Mouse (Mus musculus): ENCODE measurements around the gene Ncaph2. TPM values are rescaled to one million over a fixed set of nuclear protein-coding genes. Genes with fewer than 3 reads are reported as not detected.

Ncaph2 gene
- polyA plus RNA-seq, 1 experiment from 2014 or later: 150 TPM

GRCm38 (mm10) chr15:89350447-89350846 lies 5.1 kb upstream of the Ncaph2 start:
- no peaks in the 10 kb centered on the region for H3K27me3 ChIP-seq
- H3K36me3 ChIP-seq: peaks cover 42% of the 10 kb centered on the region
- no peak overlapping the region for H3K4me3 ChIP-seq (replicated peaks)
- H3K9ac ChIP-seq: no peak overlapping the region
- no peak for ATAC-seq (ENCODE audit: insufficient number of reproducible peaks, low FRiP score, low TSS enrichment, low read depth)
- H3K4me2 ChIP-seq (replicated peaks): no peak overlapping the region
- peaks cover 12% of the 10 kb centered on the region for H3K4me1 ChIP-seq
- 77% methylated on average over 5 of the region's 5 CpGs for WGBS
- no peak overlapping the region for H3K27ac ChIP-seq (replicated peaks)
- H3K9me3 ChIP-seq (replicated peaks): no peaks in the 10 kb centered on the region

GRCm38 (mm10) chr15:89351302-89351701 lies 4.2 kb upstream of the Ncaph2 start:
- 89% methylated on average over 15 of the region's 15 CpGs for WGBS

GRCm38 (mm10) chr15:89352054-89352453 lies 3.5 kb upstream of the Ncaph2 start:
- no peaks in the 10 kb centered on the region for H3K27me3 ChIP-seq
- H3K9me3 ChIP-seq (replicated peaks): no peaks in the 10 kb centered on the region
- H3K9ac ChIP-seq: no peak overlapping the region
- no peak for ATAC-seq (ENCODE audit: insufficient number of reproducible peaks, low FRiP score, low TSS enrichment, low read depth)
- H3K36me3 ChIP-seq: peaks cover 42% of the 10 kb centered on the region
- 94% methylated on average over 14 of the region's 14 CpGs for WGBS
- no peak overlapping the region for H3K4me3 ChIP-seq (replicated peaks)
- H3K4me1 ChIP-seq: peaks cover 17% of the 10 kb centered on the region
- H3K4me2 ChIP-seq (replicated peaks): no peak overlapping the region
- H3K27ac ChIP-seq (replicated peaks): no peak overlapping the region

More at GRCm38 (mm10) chr15:89351302-89351701, 4.2 kb upstream of the Ncaph2 start:
- Histone ChIP-seq H3K27me3 (no peaks in the 10 kb centered on the region), H3K27ac (replicated peaks) (no peak overlapping the region), H3K4me2 (replicated peaks) (no peak overlapping the region), H3K4me1 (peaks cover 12% of the 10 kb centered on the region), H3K4me3 (replicated peaks) (no peak overlapping the region), H3K9me3 (replicated peaks) (no peaks in the 10 kb centered on the region), H3K9ac (no peak overlapping the region), H3K36me3 (peaks cover 42% of the 10 kb centered on the region)
- no peak for ATAC-seq (ENCODE audit: insufficient number of reproducible peaks, low FRiP score, low TSS enrichment, low read depth)

- ATAC-seq (ENCODE audit: insufficient number of reproducible peaks, low FRiP score, low TSS enrichment, low read depth): no peak
- no peak overlapping the region for H3K27ac ChIP-seq (replicated peaks)
- H3K36me3 ChIP-seq: peaks cover 42% of the 10 kb centered on the region
- 94% methylated on average over 12 of the region's 12 CpGs for WGBS
- H3K4me3 ChIP-seq (replicated peaks): no peak overlapping the region
- H3K9me3 ChIP-seq (replicated peaks): no peaks in the 10 kb centered on the region
- no peaks in the 10 kb centered on the region for H3K27me3 ChIP-seq
- H3K9ac ChIP-seq: no peak overlapping the region
- peaks cover 24% of the 10 kb centered on the region for H3K4me1 ChIP-seq
- H3K4me2 ChIP-seq (replicated peaks): no peak overlapping the region
These were observed 2.7 kb upstream of the Ncaph2 start for GRCm38 (mm10) chr15:89352795-89353194.

GRCm38 (mm10) chr15:89353837-89354236 lies 1.7 kb upstream of the Ncaph2 start:
- Histone ChIP-seq H3K36me3 (peaks cover 47% of the 10 kb centered on the region), H3K27me3 (no peaks in the 10 kb centered on the region), H3K4me3 (replicated peaks) (no peak overlapping the region), H3K4me2 (replicated peaks) (peak overlapping the region; percentile 74; the same call in 1 of the 2 replicates), H3K9me3 (replicated peaks) (no peaks in the 10 kb centered on the region), H3K4me1 (peaks cover 26% of the 10 kb centered on the region), H3K9ac (no peak overlapping the region), H3K27ac (replicated peaks) (no peak overlapping the region)
- WGBS: 93% methylated on average over 16 of the region's 16 CpGs
- ATAC-seq (ENCODE audit: insufficient number of reproducible peaks, low FRiP score, low TSS enrichment, low read depth): no peak

- Histone ChIP-seq H3K9ac (peak overlapping the region; percentile 80), H3K4me2 (replicated peaks) (peak overlapping the region; percentile 74), H3K4me3 (replicated peaks) (peak overlapping the region; percentile 91), H3K27me3 (no peaks in the 10 kb centered on the region), H3K36me3 (peaks cover 47% of the 10 kb centered on the region), H3K9me3 (replicated peaks) (no peaks in the 10 kb centered on the region), H3K27ac (replicated peaks) (no peak overlapping the region), H3K4me1 (peaks cover 26% of the 10 kb centered on the region)
- WGBS: 65% methylated on average over 7 of the region's 7 CpGs
- no peak for ATAC-seq (ENCODE audit: insufficient number of reproducible peaks, low FRiP score, low TSS enrichment, low read depth)
These were observed 1.1 kb upstream of the Ncaph2 start for GRCm38 (mm10) chr15:89354455-89354854.

- Histone ChIP-seq H3K36me3 (peaks cover 45% of the 10 kb centered on the region), H3K4me3 (replicated peaks) (peak overlapping the region; percentile 91), H3K27me3 (no peaks in the 10 kb centered on the region), H3K9me3 (replicated peaks) (no peaks in the 10 kb centered on the region), H3K4me2 (replicated peaks) (peak overlapping the region; percentile 74), H3K4me1 (peaks cover 26% of the 10 kb centered on the region), H3K27ac (replicated peaks) (peak overlapping the region; percentile 94), H3K9ac (peak overlapping the region; percentile 83)
- WGBS: 0% methylated on average over 15 of the region's 15 CpGs
- peak; percentile 56 for ATAC-seq (ENCODE audit: insufficient number of reproducible peaks, low FRiP score, low TSS enrichment, low read depth)
These were observed 853 bp downstream of the Ncaph2 start for GRCm38 (mm10) chr15:89356372-89356771.

- no peak overlapping the region for H3K4me2 ChIP-seq (replicated peaks)
- H3K36me3 ChIP-seq: peaks cover 40% of the 10 kb centered on the region
- no peaks in the 10 kb centered on the region for H3K27me3 ChIP-seq
- no peak overlapping the region for H3K9ac ChIP-seq
- H3K27ac ChIP-seq (replicated peaks): no peak overlapping the region
- H3K4me3 ChIP-seq (replicated peaks): no peak overlapping the region
- 76% methylated on average over 3 of the region's 3 CpGs for WGBS
- H3K9me3 ChIP-seq (replicated peaks): no peaks in the 10 kb centered on the region
- no peak for ATAC-seq (ENCODE audit: insufficient number of reproducible peaks, low FRiP score, low TSS enrichment, low read depth)
- H3K4me1 ChIP-seq: peaks cover 25% of the 10 kb centered on the region
These were observed 3.3 kb downstream of the Ncaph2 start for GRCm38 (mm10) chr15:89358784-89359183.

- Histone ChIP-seq H3K27me3 (no peaks in the 10 kb centered on the region), H3K9ac (no peak overlapping the region), H3K36me3 (peaks cover 79% of the 10 kb centered on the region), H3K4me2 (replicated peaks) (no peak overlapping the region), H3K27ac (replicated peaks) (no peak overlapping the region), H3K4me3 (replicated peaks) (no peak overlapping the region), H3K9me3 (replicated peaks) (no peaks in the 10 kb centered on the region), H3K4me1 (peaks cover under 1% of the 10 kb centered on the region; the same call in 1 of the 2 replicates)
- ATAC-seq (ENCODE audit: insufficient number of reproducible peaks, low FRiP score, low TSS enrichment, low read depth): no peak
- WGBS: 88% methylated on average over 7 of the region's 7 CpGs
These were observed 7.5 kb downstream of the Ncaph2 start for GRCm38 (mm10) chr15:89363051-89363450.

GRCm38 (mm10) chr15:89365141-89365551 lies 9.6 kb downstream of the Ncaph2 start:
- Histone ChIP-seq H3K4me1 (no peaks in the 10 kb centered on the region), H3K4me3 (replicated peaks) (no peak overlapping the region), H3K4me2 (replicated peaks) (no peak overlapping the region), H3K27ac (replicated peaks) (no peak overlapping the region), H3K9me3 (replicated peaks) (no peaks in the 10 kb centered on the region), H3K27me3 (no peaks in the 10 kb centered on the region), H3K36me3 (peaks cover 93% of the 10 kb centered on the region), H3K9ac (no peak overlapping the region)
- no peak for ATAC-seq (ENCODE audit: insufficient number of reproducible peaks, low FRiP score, low TSS enrichment, low read depth)
- WGBS: 91% methylated on average over 4 of the region's 4 CpGs

GRCm38 (mm10) chr15:89372068-89372467 lies 16.5 kb downstream of the Ncaph2 start:
- WGBS: 82% methylated on average over 13 of the region's 13 CpGs
- H3K4me3 ChIP-seq (replicated peaks): no peak overlapping the region

GRCm38 (mm10) chr15:89372536-89372935 lies 17.0 kb downstream of the Ncaph2 start:
- Histone ChIP-seq H3K27ac (replicated peaks) (no peak overlapping the region), H3K9ac (no peak overlapping the region)
- WGBS: 80% methylated on average over 7 of the region's 7 CpGs

More at GRCm38 (mm10) chr15:89372068-89372467, 16.5 kb downstream of the Ncaph2 start:
- Histone ChIP-seq H3K9me3 (replicated peaks) (no peaks in the 10 kb centered on the region), H3K36me3 (peaks cover 55% of the 10 kb centered on the region), H3K4me2 (replicated peaks) (no peak overlapping the region), H3K4me1 (peaks cover 19% of the 10 kb centered on the region), H3K27ac (replicated peaks) (no peak overlapping the region), H3K9ac (no peak overlapping the region), H3K27me3 (peaks cover 13% of the 10 kb centered on the region)
- ATAC-seq (ENCODE audit: insufficient number of reproducible peaks, low FRiP score, low TSS enrichment, low read depth): no peak

More at GRCm38 (mm10) chr15:89372536-89372935, 17.0 kb downstream of the Ncaph2 start:
- H3K4me3 ChIP-seq (replicated peaks): peak overlapping the region; percentile 80; the same call in 1 of the 2 replicates
- H3K9me3 ChIP-seq (replicated peaks): no peaks in the 10 kb centered on the region
- peaks cover 24% of the 10 kb centered on the region for H3K4me1 ChIP-seq
- H3K36me3 ChIP-seq: peaks cover 50% of the 10 kb centered on the region
- ATAC-seq (ENCODE audit: insufficient number of reproducible peaks, low FRiP score, low TSS enrichment, low read depth): no peak
- peaks cover 18% of the 10 kb centered on the region for H3K27me3 ChIP-seq
- H3K4me2 ChIP-seq (replicated peaks): no peak overlapping the region

Data from embryonic facial prominence, embryonic 15.5 days (tissue).